Mouse (Mus musculus) liver, postnatal 0 days (tissue): ENCODE measurements at regions not wholly inside any gene's neighbourhood (a gene's known extent, or its start where the extent isn't known, plus 50 kb on each side); places are given as distances from the start of the nearest gene placed in this dataset.

ENCODE experiments used
- CTCF ChIP-seq: sonication (generic); IDR thresholded peaks from 2 replicates; pipeline ENCODE4 v1.5.1; 2016; ENCODE audit warnings: antibody characterized with exemption, low read depth
- EP300 ChIP-seq: IDR thresholded peaks from 2 replicates; pipeline ENCODE4 v1.6.1; 2016; ENCODE audit warnings: antibody characterized with exemption, low read depth, mild to moderate bottlenecking

GRCm38 (mm10) chr9:101612571-101612970, 249.1 kb upstream of the 9630041A04Rik start:
- TF ChIP-seq EP300 = no peak
- no peak for TF ChIP-seq CTCF
